Mouse (Mus musculus): ENCODE measurements around the gene Hdgfl3. TPM values are rescaled to one million over a fixed set of nuclear protein-coding genes. Genes with fewer than 3 reads are reported as not detected.

The Hdgfl3 gene
- total and polyA plus RNA-seq, 3 experiments, result 0.16 TPM; not detected in 2

- no peaks in the 10 kb centered on the region for H3K36me3 ChIP-seq (replicated peaks)
- no peak for ATAC-seq (ENCODE audit: extremely low read depth, insufficient number of reproducible peaks, low FRiP score, poor library complexity, severe bottlenecking)
Observed at GRCm38 (mm10) chr7:81885128-81885527, 49.1 kb downstream of the Hdgfl3 start.

DNA sequence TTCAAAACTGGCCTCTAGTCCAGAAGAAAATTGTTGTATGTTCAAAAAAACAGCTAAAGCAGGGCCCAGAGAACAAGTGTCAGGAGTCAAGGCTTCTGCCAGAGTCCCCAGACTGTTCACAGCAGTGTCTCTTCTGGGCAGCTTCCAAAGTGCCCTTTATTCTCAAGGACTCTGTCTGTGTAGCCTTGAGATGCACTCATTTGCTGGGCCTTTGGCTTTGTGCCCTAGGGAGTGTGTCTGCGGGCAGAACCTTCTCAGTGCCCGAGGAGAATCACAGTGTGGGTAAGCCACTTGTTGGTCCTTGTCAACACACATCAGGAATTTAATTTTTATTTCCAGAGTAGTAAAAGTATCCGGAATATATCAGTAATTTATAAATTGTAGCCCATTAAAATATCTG, 52.7 kb downstream of the Hdgfl3 start:
- Histone ChIP-seq H3K4me1 (ENCODE audit: insufficient read depth, low read depth, low read length) (no peaks in the 10 kb centered on the region), H3K27me3 (ENCODE audit: insufficient read depth, low read length) (no peaks in the 10 kb centered on the region; the same call in 1 of the 2 replicates), H3K9me3 (replicated peaks) (no peaks in the 10 kb centered on the region), H3K36me3 (replicated peaks) (no peaks in the 10 kb centered on the region), H3K4me3 (ENCODE audit: low read depth, low read length) (no peak overlapping the region)
- no peak for ATAC-seq (ENCODE audit: extremely low read depth, insufficient number of reproducible peaks, low FRiP score, poor library complexity, severe bottlenecking)
- DNase-seq (ENCODE audit: low spot score), result no peak
- TF ChIP-seq POLR2AphosphoS5 (IDR thresholded peaks at IDR 0.05; ENCODE audit: insufficient replicate concordance, low read depth, low read length) (no peak), TAL1 (conservative IDR thresholded peaks at IDR 0.05; ENCODE audit: low read depth, low read length) (no peak)

More at GRCm38 (mm10) chr7:81885128-81885527, 49.1 kb downstream of the Hdgfl3 start:
- Histone ChIP-seq H3K4me3 (ENCODE audit: low read depth, low read length) (no peak overlapping the region), H3K9me3 (replicated peaks) (no peaks in the 10 kb centered on the region), H3K27me3 (ENCODE audit: insufficient read depth, low read length) (no peaks in the 10 kb centered on the region; the same call in 1 of the 2 replicates), H3K4me1 (ENCODE audit: insufficient read depth, low read depth, low read length) (no peaks in the 10 kb centered on the region)
- DNase-seq (ENCODE audit: low spot score), result no peak
- TF ChIP-seq POLR2AphosphoS5 (IDR thresholded peaks at IDR 0.05; ENCODE audit: insufficient replicate concordance, low read depth, low read length) (no peak), GATA2 (IDR thresholded peaks at IDR 0.05; ENCODE audit: borderline replicate concordance, low read depth, low read length) (no peak), TAL1 (conservative IDR thresholded peaks at IDR 0.05; ENCODE audit: low read depth, low read length) (no peak), CTCF (IDR thresholded peaks at IDR 0.05; ENCODE audit: low read depth, low read length) (no peak), GATA1 (IDR thresholded peaks at IDR 0.05; ENCODE audit: borderline replicate concordance, low read length) (no peak)

DNA sequence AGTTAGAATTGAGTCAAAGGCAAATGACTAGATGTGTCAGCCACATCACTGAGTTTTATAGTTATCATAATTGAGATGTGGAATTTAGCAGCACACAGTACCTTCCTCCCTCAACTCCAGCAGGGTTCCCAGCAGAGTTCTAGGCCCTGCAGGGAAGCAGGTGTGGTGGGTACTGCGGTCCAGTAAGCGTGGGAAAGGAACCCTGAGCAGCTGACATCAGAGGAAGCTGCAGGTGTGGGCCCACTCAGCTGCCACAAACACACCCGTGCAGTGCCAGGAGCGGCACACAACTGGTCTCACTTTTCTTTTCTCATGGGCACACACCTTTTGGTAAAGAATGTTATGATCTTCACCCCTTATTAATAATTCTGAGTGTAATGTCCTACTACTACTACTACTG, 53.5 kb downstream of the Hdgfl3 start:
- TF ChIP-seq CTCF (IDR thresholded peaks at IDR 0.05; ENCODE audit: low read depth, low read length) (no peak), POLR2AphosphoS5 (IDR thresholded peaks at IDR 0.05; ENCODE audit: insufficient replicate concordance, low read depth, low read length) (no peak)
- ATAC-seq (ENCODE audit: extremely low read depth, insufficient number of reproducible peaks, low FRiP score, poor library complexity, severe bottlenecking) (no peak), DNase-seq (ENCODE audit: low spot score) (no peak)
- Histone ChIP-seq H3K27me3 (ENCODE audit: insufficient read depth, low read length) (peaks cover 2% of the 10 kb centered on the region; the same call in 1 of the 2 replicates), H3K9me3 (replicated peaks) (no peaks in the 10 kb centered on the region), H3K4me1 (ENCODE audit: insufficient read depth, low read depth, low read length) (no peaks in the 10 kb centered on the region), H3K4me3 (ENCODE audit: low read depth, low read length) (no peak overlapping the region), H3K36me3 (replicated peaks) (no peaks in the 10 kb centered on the region)

DNA sequence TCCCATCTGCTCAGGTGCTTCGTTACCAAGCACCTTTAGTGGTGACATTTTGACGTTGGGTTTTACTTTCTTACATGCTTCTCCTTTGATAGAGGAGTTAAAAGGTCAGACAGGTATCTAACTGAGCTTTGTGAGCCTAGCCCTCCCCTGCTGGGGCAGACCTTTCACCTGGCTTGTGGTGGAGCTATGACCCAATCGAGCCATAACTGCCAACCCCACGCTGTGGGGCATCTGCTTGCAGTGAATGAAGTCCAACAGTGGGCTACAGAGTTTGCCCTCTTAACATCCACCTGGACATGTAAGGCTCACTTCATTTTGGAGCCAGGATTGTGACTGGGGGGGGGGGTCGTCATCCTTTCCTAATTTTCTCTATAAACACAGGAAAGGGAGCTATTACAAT, 54.0 kb downstream of the Hdgfl3 start:
- DNase-seq (ENCODE audit: low spot score) (no peak), ATAC-seq (ENCODE audit: extremely low read depth, insufficient number of reproducible peaks, low FRiP score, poor library complexity, severe bottlenecking) (no peak)
- Histone ChIP-seq H3K36me3 (replicated peaks) (no peaks in the 10 kb centered on the region), H3K4me3 (ENCODE audit: low read depth, low read length) (no peak overlapping the region), H3K4me1 (ENCODE audit: insufficient read depth, low read depth, low read length) (no peaks in the 10 kb centered on the region), H3K27me3 (ENCODE audit: insufficient read depth, low read length) (peaks cover 2% of the 10 kb centered on the region; the same call in 1 of the 2 replicates), H3K9me3 (replicated peaks) (no peaks in the 10 kb centered on the region)
- no peak for TF ChIP-seq POLR2AphosphoS5 (IDR thresholded peaks at IDR 0.05; ENCODE audit: insufficient replicate concordance, low read depth, low read length)
- no peak for TF ChIP-seq GATA2 (IDR thresholded peaks at IDR 0.05; ENCODE audit: borderline replicate concordance, low read depth, low read length)
- no peak for TF ChIP-seq TAL1 (conservative IDR thresholded peaks at IDR 0.05; ENCODE audit: low read depth, low read length)
- TF ChIP-seq GATA1 (IDR thresholded peaks at IDR 0.05; ENCODE audit: borderline replicate concordance, low read length), result no peak

DNA sequence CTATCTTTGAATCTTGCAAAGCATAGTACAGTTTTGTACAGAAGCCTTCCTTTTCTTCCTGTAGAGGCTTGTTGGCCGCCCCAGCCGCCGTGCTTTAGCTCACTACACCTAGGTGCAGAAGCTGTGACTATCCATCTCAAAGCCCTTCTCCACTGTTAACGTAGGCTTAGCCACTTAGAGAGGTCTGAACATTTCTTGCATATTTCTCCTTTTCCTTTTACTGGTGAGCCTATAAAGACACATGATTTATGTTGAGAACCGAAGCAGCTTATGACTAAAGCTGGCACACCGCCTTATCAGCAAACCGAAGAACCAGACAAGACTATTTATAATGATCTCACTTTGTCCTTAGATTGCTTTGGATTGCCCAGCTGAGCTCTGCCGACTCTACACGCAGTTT, 58.9 kb downstream of the Hdgfl3 start:
- no peak for ATAC-seq (ENCODE audit: extremely low read depth, insufficient number of reproducible peaks, low FRiP score, poor library complexity, severe bottlenecking)
- no peak overlapping the region for H3K4me3 ChIP-seq (ENCODE audit: low read depth, low read length)
- no peak for DNase-seq (ENCODE audit: low spot score)
- no peak for TF ChIP-seq POLR2AphosphoS5 (IDR thresholded peaks at IDR 0.05; ENCODE audit: insufficient replicate concordance, low read depth, low read length)
- H3K27me3 ChIP-seq (ENCODE audit: insufficient read depth, low read length), result peaks cover 6% of the 10 kb centered on the region; the same call in 1 of the 2 replicates
- H3K4me1 ChIP-seq (ENCODE audit: insufficient read depth, low read depth, low read length), result no peaks in the 10 kb centered on the region
- H3K9me3 ChIP-seq (replicated peaks), result no peaks in the 10 kb centered on the region
- no peaks in the 10 kb centered on the region for H3K36me3 ChIP-seq (replicated peaks)

DNA sequence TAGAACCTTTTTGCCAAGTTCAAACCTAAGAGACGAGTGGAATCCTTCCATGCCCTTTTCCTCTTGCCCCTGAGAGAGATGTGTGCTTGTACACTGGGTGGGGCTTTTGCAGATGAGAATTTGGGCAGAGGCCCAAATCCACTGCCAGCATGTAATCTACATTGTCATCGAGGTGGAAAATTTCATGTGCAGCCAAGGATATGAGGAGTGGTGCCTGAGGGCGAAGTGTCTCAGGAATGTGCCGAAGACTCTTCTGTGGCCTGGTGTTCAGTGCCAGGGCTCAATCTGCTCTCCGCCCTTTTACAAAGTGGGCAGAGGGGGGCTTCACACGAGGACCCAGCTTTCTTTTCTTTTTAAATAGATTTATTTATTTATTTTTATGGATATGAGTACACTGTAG, 59.6 kb downstream of the Hdgfl3 start:
- no peak for DNase-seq (ENCODE audit: low spot score)
- TF ChIP-seq CTCF (IDR thresholded peaks at IDR 0.05; ENCODE audit: low read depth, low read length) (no peak), GATA1 (IDR thresholded peaks at IDR 0.05; ENCODE audit: borderline replicate concordance, low read length) (no peak), GATA2 (IDR thresholded peaks at IDR 0.05; ENCODE audit: borderline replicate concordance, low read depth, low read length) (no peak), TAL1 (conservative IDR thresholded peaks at IDR 0.05; ENCODE audit: low read depth, low read length) (no peak), POLR2AphosphoS5 (IDR thresholded peaks at IDR 0.05; ENCODE audit: insufficient replicate concordance, low read depth, low read length) (no peak)
- no peak for ATAC-seq (ENCODE audit: extremely low read depth, insufficient number of reproducible peaks, low FRiP score, poor library complexity, severe bottlenecking)
- Histone ChIP-seq H3K4me3 (ENCODE audit: low read depth, low read length) (no peak overlapping the region), H3K27me3 (ENCODE audit: insufficient read depth, low read length) (peaks cover 6% of the 10 kb centered on the region; the same call in 1 of the 2 replicates), H3K9me3 (replicated peaks) (no peaks in the 10 kb centered on the region), H3K36me3 (replicated peaks) (no peaks in the 10 kb centered on the region), H3K4me1 (ENCODE audit: insufficient read depth, low read depth, low read length) (no peaks in the 10 kb centered on the region)

DNA sequence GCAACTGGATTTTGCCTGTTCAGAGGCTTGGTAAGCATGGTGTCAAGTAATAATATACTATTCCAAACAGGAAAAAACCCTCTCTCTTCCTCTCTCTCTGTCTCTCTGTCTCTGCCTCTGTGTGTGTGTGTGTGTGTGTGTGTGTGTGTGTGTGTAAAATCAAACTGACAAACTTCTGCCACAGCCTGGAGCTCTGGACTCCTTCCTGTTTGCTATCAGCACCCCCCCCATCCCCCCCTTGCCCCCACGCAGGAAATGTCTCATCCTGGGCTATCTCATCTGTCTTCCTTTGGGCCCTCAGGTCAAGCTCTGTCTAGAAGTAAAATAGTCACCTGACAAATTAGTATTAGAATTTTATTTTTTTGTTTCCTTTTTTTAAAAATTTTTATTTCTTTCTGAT, 60.5 kb downstream of the Hdgfl3 start:
- peaks cover 6% of the 10 kb centered on the region; the same call in 1 of the 2 replicates for H3K27me3 ChIP-seq (ENCODE audit: insufficient read depth, low read length)
- TF ChIP-seq CTCF (IDR thresholded peaks at IDR 0.05; ENCODE audit: low read depth, low read length) (no peak), TAL1 (conservative IDR thresholded peaks at IDR 0.05; ENCODE audit: low read depth, low read length) (no peak)
- H3K4me1 ChIP-seq (ENCODE audit: insufficient read depth, low read depth, low read length), result no peaks in the 10 kb centered on the region
- DNase-seq (ENCODE audit: low spot score), result no peak
- no peak for ATAC-seq (ENCODE audit: extremely low read depth, insufficient number of reproducible peaks, low FRiP score, poor library complexity, severe bottlenecking)
- H3K9me3 ChIP-seq (replicated peaks), result no peaks in the 10 kb centered on the region
- no peak overlapping the region for H3K4me3 ChIP-seq (ENCODE audit: low read depth, low read length)
- H3K36me3 ChIP-seq (replicated peaks), result no peaks in the 10 kb centered on the region

Data from G1E (cell line).